Mouse (Mus musculus): ENCODE measurements around the gene Hk2. TPM values are rescaled to one million over a fixed set of nuclear protein-coding genes. Genes with fewer than 3 reads are reported as not detected.
"Not testable (repeated sequence)": the region's sequence is repeated elsewhere in the genome, so short reads cannot be mapped to it uniquely, and the experiment has no call there.

The Hk2 gene
- total RNA-seq, 2 experiments from 2014 or later: 65.5 to 75.0 TPM

GRCm38 (mm10) chr6:82696736-82697135 is 77.5 kb downstream of the Hk2 start:
- no peak for DNase-seq (ENCODE audit: low spot score in 2 of 2)

- no peak for DNase-seq (ENCODE audit: low spot score in 2 of 2)
These were observed 79.6 kb downstream of the Hk2 start for GRCm38 (mm10) chr6:82694668-82695067.

GRCm38 (mm10) chr6:82689474-82689873 is 84.8 kb downstream of the Hk2 start:
- DNase-seq (ENCODE audit: low spot score in 2 of 2): no peak

DNA sequence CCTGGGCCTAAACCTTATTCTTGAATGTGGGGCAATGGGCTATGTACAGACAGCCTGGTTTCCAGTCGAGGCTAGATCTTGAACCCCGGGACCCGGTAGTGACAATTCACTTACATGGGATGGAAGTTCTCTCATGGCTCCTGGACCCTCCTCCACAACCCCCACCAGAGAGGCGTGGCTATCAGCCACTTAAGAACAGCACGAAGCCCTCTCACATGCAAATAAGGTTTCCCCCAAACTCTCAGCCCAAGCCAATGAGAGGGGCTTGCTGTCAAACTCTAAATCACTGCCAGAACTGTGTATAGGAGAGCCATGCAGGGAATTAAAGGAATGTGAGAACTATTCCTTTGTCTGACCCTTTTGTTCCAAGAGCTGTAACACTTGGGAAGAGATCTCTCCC is 85.7 kb downstream of the Hk2 start:
- DNase-seq (ENCODE audit: low spot score in 2 of 2): not testable (repeated sequence)

DNA sequence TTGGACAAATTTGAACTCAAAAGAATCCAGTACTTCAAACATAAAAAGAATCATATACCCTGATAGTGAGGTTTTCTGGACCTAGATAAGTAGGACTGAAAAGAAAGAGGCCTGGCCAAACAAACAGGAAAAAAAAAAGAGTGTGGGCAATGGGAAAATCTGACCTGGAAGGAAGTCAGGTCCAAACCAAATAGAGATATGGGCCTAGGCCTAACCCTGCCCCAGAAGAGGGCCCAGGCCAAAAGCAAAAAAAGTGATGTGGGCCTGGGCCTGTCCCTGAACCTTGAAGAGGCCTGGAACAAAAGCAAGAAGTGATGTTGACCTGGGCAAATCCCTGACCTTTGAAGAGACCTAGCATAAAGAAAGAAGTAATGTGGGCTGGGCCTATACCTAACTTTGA is 90.1 kb downstream of the Hk2 start:
- DNase-seq (ENCODE audit: low spot score in 2 of 2): no peak

DNA sequence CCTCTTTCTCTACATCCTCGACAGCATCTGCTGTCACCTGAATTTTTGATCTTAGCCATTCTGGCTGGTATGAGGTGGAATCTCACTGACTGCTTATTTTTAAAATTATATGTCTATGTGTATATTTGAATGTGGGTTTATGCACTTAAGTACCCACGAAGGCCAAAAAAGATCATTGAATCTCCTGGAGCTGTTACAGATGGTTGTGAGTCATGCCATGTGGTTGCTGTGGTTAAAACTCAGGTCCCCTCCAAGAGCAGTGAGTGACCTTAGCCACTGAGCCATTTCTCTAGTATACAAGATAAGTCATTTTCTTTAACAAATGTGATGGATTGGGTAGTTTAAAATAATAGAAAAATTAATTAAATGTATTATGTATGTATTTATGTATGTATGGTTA is 95.0 kb downstream of the Hk2 start:
- not testable (repeated sequence) for DNase-seq (ENCODE audit: low spot score in 2 of 2)

DNA sequence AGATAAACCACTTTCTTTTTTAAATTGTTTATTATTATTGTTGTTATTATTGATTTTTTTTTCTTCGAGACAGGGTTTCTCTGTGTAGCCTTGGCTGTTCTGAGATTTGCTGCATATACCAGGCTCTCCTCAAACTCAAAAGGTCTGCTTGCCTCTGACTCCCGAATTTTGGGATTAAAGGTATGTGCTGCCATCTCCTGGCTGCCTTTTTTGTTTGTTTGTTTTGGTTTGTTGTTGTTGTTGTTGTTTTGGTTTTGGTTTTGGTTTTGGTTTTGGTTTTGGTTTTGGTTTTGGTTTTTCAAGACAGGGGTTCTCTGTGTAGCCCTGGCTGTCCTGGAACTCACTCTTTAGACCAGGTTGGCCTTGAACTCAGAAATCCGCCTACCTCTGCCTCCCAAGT is 96.6 kb downstream of the Hk2 start:
- DNase-seq (ENCODE audit: low spot score in 2 of 2): not testable (repeated sequence)

Other genes starting within 250 kb of the Hk2 start
- 10 to 100 TPM; 26.3 to 26.6 TPM for gene Pole4, start 69.1 kb downstream of the Hk2 start, total RNA-seq (2021)
- gene Sema4f, start 165.3 kb upstream of the Hk2 start, total RNA-seq (2021): 1 to 10 TPM in 1 of 2 experiments, under 1 TPM in 1; 0.78 to 1.0 TPM
- gene M1ap, start 172.4 kb upstream of the Hk2 start, total RNA-seq (2021): under 1 TPM in 1 of 2 experiments, not detected in 1; 0.88 TPM